8 mouse cellular contexts compared by ENCODE assay signal in genomic region chr6:134983529-134984370, GRCm38 (mm10). TPM values are rescaled to one million over a fixed set of nuclear protein-coding genes. Genes with fewer than 3 reads are reported as not detected.
A peak's percentile ranks its signal among the peaks of the same experiment; 100 is the strongest.
DNase-seq lines count a peak whose midpoint lies in the region; ATAC-seq and TF ChIP-seq lines count a peak whose summit lies in the region.

No protein-coding gene starts in this region.

- H3K27ac ChIP-seq in hindbrain, embryonic 14.5 days, result peak overlapping the region; percentile 58; the same call in 1 of the 2 replicates

- no peaks in the 10 kb centered on the region for H3K9me3 ChIP-seq in hindbrain, embryonic 14.5 days (ENCODE audit: control insufficient read depth, low read length)

- no peaks in the 10 kb centered on the region for H3K27me3 ChIP-seq in Patski
- no peaks in the 10 kb centered on the region for H3K27me3 ChIP-seq in hindbrain, embryonic 14.5 days (ENCODE audit: control insufficient read depth, insufficient read depth, low read length)

- ATAC-seq in Patski, result peak; percentile 94
- peak; percentile 92 for ATAC-seq in hindbrain, embryonic 14.5 days (ENCODE audit: low FRiP score)

- DNase-seq in Patski (ENCODE audit: low read depth, low spot score), result peak; percentile 37
- peak; percentile 91 to 96 for DNase-seq in cerebellum, postnatal 25 days
- peak; percentile 76 to 82 for DNase-seq in frontal cortex, postnatal 25 days (ENCODE audit: low spot score in 2 of 2)
- DNase-seq in hindbrain, embryonic 14.5 days (ENCODE audit: low spot score), result peak; percentile 91
- DNase-seq in layer of hippocampus, postnatal 25 days (ENCODE audit: extremely low spot score in 1 of 2, low spot score in 1 of 2), result peak; percentile 81 to 84
- peak; percentile 92 for DNase-seq in lung, postnatal 25 days (ENCODE audit: low spot score)
- DNase-seq in retina, adult 2 months (ENCODE audit: low read depth, low spot score), result peak; percentile 77
- DNase-seq in thymus, postnatal 25 days, result peak; percentile 87

- TF ChIP-seq CTCF in Patski (IDR thresholded peaks at IDR 0.05), result peak; percentile 100

- no peaks in the 10 kb centered on the region for H3K36me3 ChIP-seq in hindbrain, embryonic 14.5 days (replicated peaks; ENCODE audit: control insufficient read depth, insufficient read depth)

- 0 out of 2 replicates have a peak, but pooled peaks cover 6% of the 10 kb centered on the region for H3K4me1 ChIP-seq in hindbrain, embryonic 14.5 days (replicated peaks; ENCODE audit: control insufficient read depth, insufficient read depth, low read length)

- CTCF ChIA-PET in Patski (lab: Charles Lee), result interaction anchor here (0.7 to 1.5 kb wide), 9 partner anchors 8 to 64 kb away, joined by 3 to 5 read pairs (median 4); partner anchors contain the start of genes Cdkn1b and Ddx47

- WGBS in hindbrain, embryonic 14.5 days, result 3% methylated on average over 62 of the region's 62 CpGs

- H3K9ac ChIP-seq in hindbrain, embryonic 14.5 days, result peak overlapping the region; percentile 71

- peak overlapping the region; percentile 81 for H3K4me2 ChIP-seq in hindbrain, embryonic 14.5 days (replicated peaks)

- POLR2A ChIA-PET in Patski (lab: Charles Lee), result interaction anchor here (0.7 kb wide), 1 partner anchor 17 kb away, joined by 3 read pairs; no protein-coding TSS in a partner anchor

- H3K4me3 ChIP-seq in hindbrain, embryonic 14.5 days (replicated peaks; ENCODE audit: low read length), result peak overlapping the region; percentile 58

- in situ Hi-C loops in Patski (cut with MboI; ENCODE audit: low pct_unique_long_range_greater_than_20kb), result no loop called here

RNA-seq across cellular contexts. Expression of gene Apold1, which starts 2.2 kb away (rescaled TPM):
- polyA plus RNA-seq in Patski (2021), result 0.23 TPM
- polyA plus RNA-seq in hindbrain, embryonic 14.5 days (2014; fragmentation: Nextera tagmentation; extraction: Ambion mirVana), result 3.9 TPM in 2 replicates
- total RNA-seq in layer of hippocampus, postnatal 25 days (2021), result 1 to 10 TPM; 2.5 to 2.8 TPM

RNA-seq across cellular contexts. Expression of gene Ddx47, which starts 27.7 kb away (rescaled TPM):
- 76.9 TPM for polyA plus RNA-seq in Patski (2021)
- 70.4 and 72.6 TPM in 2 replicates for polyA plus RNA-seq in hindbrain, embryonic 14.5 days (2014; fragmentation: Nextera tagmentation; extraction: Ambion mirVana)
- 10 to 100 TPM; 54.8 to 55.6 TPM for total RNA-seq in layer of hippocampus, postnatal 25 days (2021)

Comparison
In these comparisons a context has a peak if more than half of its experiments do, and no peak if none do; other contexts are left out.
1. Peak in every context shown above with its lines: DNase-seq, ATAC-seq, H3K4me3 ChIP-seq and H3K27ac ChIP-seq.
2. DNase-seq: peak in every context shown above with its lines; median percentile 94 in cerebellum, postnatal 25 days; 92 in lung, postnatal 25 days; 91 in hindbrain, embryonic 14.5 days; 87 in thymus, postnatal 25 days; 82 in layer of hippocampus, postnatal 25 days; 79 in frontal cortex, postnatal 25 days; 77 in retina, adult 2 months; 37 in Patski.